Mouse (Mus musculus) midbrain, embryonic 15.5 days (tissue): ENCODE data around the gene Tjap1. TPM values are rescaled to one million over a fixed set of nuclear protein-coding genes. Genes with fewer than 3 reads are reported as not detected.

ENCODE experiments used
- ATAC-seq: fragments of 200-750 bp; cut with Nextera tagmentation; replicated peaks from 2 replicates; pipeline ENCODE4 v1.8.0; 2017; ENCODE audit warnings: moderate TSS enrichment
- H3K27ac ChIP-seq: fragments of 300-500 bp; sonication (generic); 2 replicates; pipeline ENCODE4 v1.5.1; 2015; ENCODE audit warnings: mild to moderate bottlenecking, inconsistent platforms
- H3K27me3 ChIP-seq: fragments of 300-500 bp; sonication (generic); replicated peaks from 2 replicates; pipeline ENCODE4 v1.6.1; 2015; ENCODE audit warnings: inconsistent platforms
- H3K36me3 ChIP-seq: fragments of 300-500 bp; sonication (generic); replicated peaks from 2 replicates; pipeline ENCODE4 v1.6.1; 2015; ENCODE audit warnings: inconsistent platforms
- H3K4me1 ChIP-seq: fragments of 300-500 bp; sonication (generic); 2 replicates; pipeline ENCODE4 v1.6.1; 2015; ENCODE audit warnings: inconsistent platforms
- H3K4me2 ChIP-seq: fragments of 300-500 bp; sonication (generic); 2 replicates; pipeline ENCODE4 v1.6.1; 2015; ENCODE audit warnings: inconsistent platforms, mild to moderate bottlenecking, moderate library complexity
- H3K4me3 ChIP-seq: fragments of 300-500 bp; sonication (generic); 2 replicates; pipeline ENCODE4 v1.5.1; 2015; ENCODE audit warnings: mild to moderate bottlenecking, inconsistent platforms
- H3K9ac ChIP-seq: fragments of 300-500 bp; sonication (generic); 2 replicates; pipeline ENCODE4 v1.6.1; 2015; ENCODE audit warnings: mild to moderate bottlenecking, inconsistent platforms
- H3K9me3 ChIP-seq: fragments of 300-500 bp; sonication (generic); 2 replicates; pipeline ENCODE4 v1.6.1; 2016; ENCODE audit warnings: inconsistent platforms
- WGBS: fragments of 180-500 bp; shearing (Covaris S2); methylation state at CpG from one replicate; pipeline ENCODE4 v1.1.7; 2015; ENCODE audit warnings: mixed read lengths; 5-methylcytosine and 5-hydroxymethylcytosine counted together
- polyA plus RNA-seq: library from polyadenylated mRNA; unstranded; fragments of >200 nt; fragmentation: Nextera tagmentation; extraction: Ambion mirVana; gene quantifications from 2 replicates; pipeline ENCODE4 v1.2.1, GENCODE M21; 2015

Gene Tjap1
- polyA plus RNA-seq, 1 experiment from 2014 or later = 29.4 TPM

DNA sequence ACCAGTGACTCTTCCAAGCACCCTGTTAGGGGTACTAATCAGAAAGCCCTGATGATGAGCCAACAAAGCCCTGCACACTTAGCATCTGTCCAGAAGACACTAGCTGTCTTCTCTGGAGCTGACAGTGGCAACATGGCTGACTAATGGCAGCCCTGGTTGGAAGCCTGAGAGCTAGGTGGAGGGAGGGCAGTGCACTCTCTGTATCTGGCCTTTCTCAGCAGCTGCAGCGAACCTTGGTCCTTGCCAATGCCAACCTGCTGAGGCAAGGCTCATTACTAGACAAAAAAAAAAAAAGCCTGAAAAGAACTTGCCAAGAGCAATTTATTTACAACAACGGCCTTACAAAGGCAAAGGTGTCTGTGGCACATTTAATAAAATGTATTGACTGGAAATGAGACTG lies 39.2 kb downstream of the Tjap1 start:
- no peak overlapping the region for H3K4me3 ChIP-seq
- H3K4me1 ChIP-seq = peaks cover 15% of the 10 kb centered on the region
- H3K9ac ChIP-seq = no peak overlapping the region
- no peak overlapping the region for H3K27ac ChIP-seq
- WGBS = 79% methylated on average over 2 of the region's 2 CpGs
- no peak for ATAC-seq
- H3K4me2 ChIP-seq = no peak overlapping the region
- peaks cover 65% of the 10 kb centered on the region for H3K36me3 ChIP-seq
- H3K9me3 ChIP-seq = no peaks in the 10 kb centered on the region
- H3K27me3 ChIP-seq = no peaks in the 10 kb centered on the region

DNA sequence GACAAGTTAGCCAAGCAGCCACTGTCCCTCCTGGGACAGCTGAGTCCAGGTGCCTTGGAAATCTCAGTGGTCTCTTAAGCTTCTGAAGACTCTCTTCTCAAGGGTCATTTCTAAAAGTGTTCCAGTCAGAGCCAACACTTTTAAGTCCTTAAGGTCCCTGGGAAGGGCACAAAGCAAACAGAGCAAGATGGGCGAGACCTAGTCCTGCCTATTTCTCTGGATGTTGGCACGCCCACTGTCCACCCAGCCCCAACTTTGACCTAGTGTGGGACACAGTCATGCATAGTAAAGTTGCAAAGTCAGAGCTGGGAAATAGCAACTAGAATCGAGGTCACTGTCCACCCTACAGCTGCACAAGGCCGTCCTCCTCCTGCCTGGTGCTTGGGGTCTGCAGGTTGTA lies 39.8 kb downstream of the Tjap1 start:
- no peak overlapping the region for H3K27ac ChIP-seq
- no peak overlapping the region for H3K4me2 ChIP-seq
- 95% methylated on average over 4 of the region's 4 CpGs for WGBS
- peaks cover 65% of the 10 kb centered on the region for H3K36me3 ChIP-seq
- H3K4me3 ChIP-seq = no peak overlapping the region
- H3K4me1 ChIP-seq = peaks cover 12% of the 10 kb centered on the region
- ATAC-seq = no peak
- H3K9me3 ChIP-seq = no peaks in the 10 kb centered on the region
- no peak overlapping the region for H3K9ac ChIP-seq
- no peaks in the 10 kb centered on the region for H3K27me3 ChIP-seq

DNA sequence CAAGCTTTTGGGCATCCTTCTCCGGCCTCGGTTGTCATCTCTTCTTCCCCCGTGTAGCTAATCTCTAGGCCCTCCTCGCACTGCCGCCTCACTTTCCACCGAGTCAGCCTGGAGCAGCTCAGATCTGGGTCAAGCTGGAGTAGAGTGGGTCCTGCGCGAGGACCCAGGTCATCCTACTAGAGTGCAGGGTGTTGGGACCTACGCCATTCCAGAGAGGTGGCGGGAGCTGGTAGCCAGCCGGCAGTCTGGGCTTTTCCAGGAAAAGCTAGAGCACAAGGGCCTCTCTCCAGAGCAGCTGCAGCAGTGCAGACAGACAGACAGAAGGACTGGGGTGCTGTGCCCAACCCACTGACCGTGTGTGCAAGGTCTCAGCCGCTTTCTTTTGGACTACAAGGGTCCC lies 40.6 kb downstream of the Tjap1 start:
- WGBS = 92% methylated on average over 13 of the region's 13 CpGs
- Histone ChIP-seq H3K4me1 (peaks cover 12% of the 10 kb centered on the region), H3K9ac (no peak overlapping the region), H3K4me3 (no peak overlapping the region), H3K9me3 (no peaks in the 10 kb centered on the region), H3K27me3 (no peaks in the 10 kb centered on the region), H3K4me2 (no peak overlapping the region), H3K36me3 (peaks cover 69% of the 10 kb centered on the region), H3K27ac (no peak overlapping the region)
- ATAC-seq = no peak

DNA sequence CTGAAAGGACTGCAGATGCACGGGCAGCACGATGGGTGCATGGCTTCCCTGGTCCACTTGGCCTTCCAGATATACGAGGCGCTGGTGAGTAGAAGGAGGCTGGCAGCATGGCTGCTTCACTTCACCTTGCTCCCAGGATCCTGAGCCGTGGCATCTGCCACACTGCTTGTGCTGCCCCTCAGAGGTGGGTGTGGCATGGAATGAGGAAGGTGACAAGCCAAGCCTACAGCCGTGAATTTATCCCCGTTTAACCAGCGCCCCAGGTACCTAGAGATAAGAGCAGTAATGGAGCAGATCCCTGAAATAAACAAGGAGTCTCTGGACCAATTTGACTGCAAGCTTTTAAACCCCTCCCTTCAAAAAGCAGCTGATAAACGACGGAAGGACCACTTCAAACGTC lies 41.4 kb downstream of the Tjap1 start:
- no peak for ATAC-seq
- Histone ChIP-seq H3K27me3 (no peaks in the 10 kb centered on the region), H3K9me3 (no peaks in the 10 kb centered on the region), H3K27ac (no peak overlapping the region), H3K4me3 (no peak overlapping the region), H3K4me2 (no peak overlapping the region), H3K9ac (no peak overlapping the region), H3K36me3 (peaks cover 77% of the 10 kb centered on the region), H3K4me1 (peaks cover 4% of the 10 kb centered on the region; the same call in 1 of the 2 replicates)
- WGBS = 83% methylated on average over 11 of the region's 11 CpGs

DNA sequence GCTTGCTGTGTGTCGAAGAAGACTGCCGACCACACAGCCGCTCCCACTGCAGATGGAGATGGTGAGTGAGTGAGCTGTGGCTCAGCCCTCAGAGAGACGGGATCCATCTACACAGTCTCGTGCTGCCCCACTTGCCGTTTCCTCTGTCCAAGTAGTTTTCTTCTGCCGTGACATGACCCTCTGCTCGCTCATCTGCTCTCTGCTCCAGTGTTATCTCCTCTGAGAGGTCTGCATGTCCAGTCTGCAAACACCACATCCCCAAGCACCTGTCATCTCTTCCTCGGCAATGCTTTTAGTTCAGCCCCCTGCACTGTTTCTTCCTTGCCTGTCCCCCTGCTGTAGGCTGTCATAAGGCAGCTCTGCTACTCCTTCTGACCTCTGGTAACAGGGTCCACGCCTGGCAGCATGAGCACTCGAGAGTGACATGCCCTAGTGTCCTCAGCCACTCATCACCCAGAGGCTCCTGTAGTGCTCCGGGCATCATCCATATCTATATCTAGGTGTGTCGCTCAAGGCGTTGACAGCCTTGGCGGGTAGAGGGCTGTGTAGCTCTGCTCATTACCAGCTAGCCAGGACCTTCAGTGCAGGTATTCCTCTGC lies 43.2 kb downstream of the Tjap1 start:
- 95% methylated on average over 15 of the region's 15 CpGs for WGBS
- Histone ChIP-seq H3K27ac (no peak overlapping the region), H3K9ac (no peak overlapping the region), H3K9me3 (no peaks in the 10 kb centered on the region), H3K4me3 (no peak overlapping the region), H3K4me1 (no peaks in the 10 kb centered on the region), H3K36me3 (peaks cover 72% of the 10 kb centered on the region), H3K4me2 (no peak overlapping the region), H3K27me3 (no peaks in the 10 kb centered on the region)
- no peak for ATAC-seq

DNA sequence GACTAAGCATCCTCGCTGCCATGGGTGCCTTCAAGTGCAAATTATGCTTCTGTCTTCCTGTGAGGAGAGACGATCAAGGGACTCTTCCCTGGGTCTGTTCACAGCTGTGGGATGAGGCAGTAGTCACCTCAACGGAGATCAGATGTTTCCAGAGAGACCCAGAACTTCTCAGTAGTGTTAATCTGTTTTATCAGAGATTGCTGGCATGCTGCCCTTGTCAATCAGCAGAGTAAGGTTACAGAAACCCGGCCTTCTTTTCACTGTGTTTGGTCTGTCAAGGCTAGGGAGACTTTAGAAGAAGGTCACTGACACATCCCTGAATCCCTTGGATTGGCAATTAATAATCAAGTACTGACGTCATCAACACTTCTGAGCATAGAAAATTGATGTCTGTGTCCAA lies 45.3 kb downstream of the Tjap1 start:
- H3K9me3 ChIP-seq = no peaks in the 10 kb centered on the region
- no peak overlapping the region for H3K4me2 ChIP-seq
- H3K27ac ChIP-seq = no peak overlapping the region
- no peak for ATAC-seq
- 82% methylated on average over 5 of the region's 5 CpGs for WGBS
- H3K9ac ChIP-seq = no peak overlapping the region
- H3K4me1 ChIP-seq = no peaks in the 10 kb centered on the region
- peaks cover 69% of the 10 kb centered on the region for H3K36me3 ChIP-seq
- H3K27me3 ChIP-seq = no peaks in the 10 kb centered on the region
- no peak overlapping the region for H3K4me3 ChIP-seq

DNA sequence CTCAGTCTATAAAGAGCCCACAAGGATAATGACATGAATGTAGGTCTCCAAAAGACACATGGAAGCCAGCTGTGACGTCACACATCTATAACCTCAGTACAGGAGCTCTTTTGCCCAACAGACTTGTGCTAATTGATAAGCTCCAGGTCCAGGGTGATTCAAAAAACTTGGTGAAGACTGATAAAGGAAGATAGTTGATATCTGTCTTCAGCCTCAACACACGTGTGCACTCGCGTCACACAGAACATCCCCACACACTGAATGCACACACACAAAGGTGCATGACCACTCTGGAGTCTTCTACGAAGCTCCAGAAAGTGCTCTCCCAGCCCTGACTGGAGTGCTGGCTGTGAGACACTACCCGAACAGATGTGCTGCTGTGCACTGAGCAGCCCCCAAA lies 45.7 kb downstream of the Tjap1 start:
- 91% methylated on average over 6 of the region's 6 CpGs for WGBS
- Histone ChIP-seq H3K27me3 (no peaks in the 10 kb centered on the region), H3K9me3 (no peaks in the 10 kb centered on the region), H3K36me3 (peaks cover 65% of the 10 kb centered on the region), H3K4me2 (no peak overlapping the region), H3K4me3 (no peak overlapping the region), H3K4me1 (no peaks in the 10 kb centered on the region), H3K27ac (no peak overlapping the region), H3K9ac (no peak overlapping the region)
- no peak for ATAC-seq

DNA sequence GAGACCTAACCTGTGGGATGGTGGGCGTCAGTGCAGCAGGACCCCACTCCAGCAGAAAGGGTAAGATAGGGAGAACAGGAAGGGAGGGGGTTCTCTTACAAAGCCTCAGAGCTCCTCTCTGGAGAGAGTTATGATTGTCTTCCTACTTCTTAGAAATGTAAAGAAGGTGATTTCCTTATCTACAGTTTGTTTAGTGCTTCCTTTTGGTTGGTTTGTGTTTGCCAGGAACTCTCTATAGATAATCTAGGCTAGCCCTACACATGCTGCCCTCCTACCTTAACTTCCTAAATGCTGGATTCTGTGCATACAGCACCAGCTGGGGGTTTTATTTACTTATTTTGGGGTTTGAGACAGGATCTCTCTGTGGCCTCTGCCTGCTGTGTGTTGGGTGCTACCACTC lies 46.8 kb downstream of the Tjap1 start:
- no peak for ATAC-seq
- Histone ChIP-seq H3K4me3 (no peak overlapping the region), H3K27me3 (no peaks in the 10 kb centered on the region), H3K9me3 (no peaks in the 10 kb centered on the region), H3K4me1 (no peaks in the 10 kb centered on the region), H3K4me2 (no peak overlapping the region), H3K9ac (no peak overlapping the region), H3K36me3 (peaks cover 55% of the 10 kb centered on the region), H3K27ac (no peak overlapping the region)
- 95% methylated on average over 1 of the region's 1 CpGs for WGBS

DNA sequence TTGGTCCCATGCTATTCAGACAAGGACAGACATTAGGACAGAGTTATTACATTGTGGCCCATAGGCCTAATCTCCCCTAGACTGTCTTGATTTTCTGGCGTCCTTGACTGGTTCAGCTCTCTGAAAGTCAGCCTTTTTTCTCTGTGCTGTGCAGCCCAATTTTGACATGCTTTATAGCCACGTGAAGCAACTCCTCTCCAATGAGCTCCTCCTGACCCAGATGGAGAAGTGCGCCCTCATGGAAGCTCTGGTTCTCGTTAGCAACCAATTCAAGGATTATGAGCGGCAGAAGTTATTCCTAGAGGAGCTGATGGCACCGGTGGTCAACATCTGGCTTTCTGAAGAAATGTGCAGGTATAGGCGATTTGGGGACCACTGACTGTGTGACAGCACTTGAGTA lies 55.2 kb downstream of the Tjap1 start:
- peaks cover 82% of the 10 kb centered on the region for H3K36me3 ChIP-seq
- no peaks in the 10 kb centered on the region for H3K4me1 ChIP-seq
- no peaks in the 10 kb centered on the region for H3K27me3 ChIP-seq
- H3K9ac ChIP-seq = no peak overlapping the region
- WGBS = 90% methylated on average over 7 of the region's 7 CpGs
- no peak overlapping the region for H3K27ac ChIP-seq
- no peak overlapping the region for H3K4me3 ChIP-seq
- no peak overlapping the region for H3K4me2 ChIP-seq
- no peaks in the 10 kb centered on the region for H3K9me3 ChIP-seq
- no peak for ATAC-seq

DNA sequence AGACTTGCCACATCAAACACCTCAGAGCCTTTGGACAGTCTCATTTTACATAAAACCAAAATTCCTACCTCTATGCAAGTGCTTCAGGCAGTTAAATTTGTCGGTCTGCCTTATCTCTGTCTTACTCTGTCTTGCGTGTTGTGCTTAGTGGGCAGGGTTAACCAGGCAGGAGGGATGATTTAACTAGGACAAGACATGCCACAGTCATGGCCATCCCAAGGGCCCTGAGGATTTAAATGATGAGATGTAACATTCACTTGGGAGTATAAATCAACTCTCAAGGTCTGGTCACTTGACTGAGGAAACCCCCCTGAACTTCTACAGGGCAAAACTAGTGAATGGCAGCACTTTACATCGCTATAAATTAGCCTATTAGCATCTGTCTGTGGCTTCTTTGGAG lies 61.2 kb downstream of the Tjap1 start:
- Histone ChIP-seq H3K4me3 (no peak overlapping the region), H3K27me3 (no peaks in the 10 kb centered on the region), H3K9me3 (no peaks in the 10 kb centered on the region), H3K4me2 (no peak overlapping the region), H3K36me3 (peaks cover 92% of the 10 kb centered on the region), H3K4me1 (no peaks in the 10 kb centered on the region), H3K27ac (no peak overlapping the region), H3K9ac (no peak overlapping the region)
- no peak for ATAC-seq
- WGBS = 93% methylated on average over 3 of the region's 3 CpGs

DNA sequence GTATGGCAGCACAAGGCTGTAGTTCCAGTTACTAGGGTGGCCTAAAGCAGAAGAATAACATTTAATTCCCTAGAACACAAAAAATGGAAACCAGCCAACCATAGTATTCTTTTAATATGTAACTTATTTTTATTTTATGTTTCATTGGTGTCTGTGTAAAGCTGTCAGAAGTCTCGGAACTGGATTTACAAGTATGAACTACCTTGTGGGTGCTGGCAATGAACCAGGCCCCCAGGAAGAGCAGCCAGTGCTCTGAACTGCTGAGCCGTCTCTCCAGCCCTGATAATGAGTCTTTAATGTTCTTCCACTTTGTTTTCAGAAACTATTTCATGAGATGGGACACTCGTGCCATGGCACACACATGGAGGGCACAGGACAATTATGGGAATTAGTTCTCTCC lies 72.3 kb downstream of the Tjap1 start:
- Histone ChIP-seq H3K4me2 (no peak overlapping the region), H3K9me3 (no peaks in the 10 kb centered on the region), H3K36me3 (peaks cover 74% of the 10 kb centered on the region), H3K27ac (no peak overlapping the region), H3K4me1 (no peaks in the 10 kb centered on the region), H3K27me3 (no peaks in the 10 kb centered on the region), H3K9ac (no peak overlapping the region), H3K4me3 (no peak overlapping the region)
- ATAC-seq = no peak
- WGBS = 94% methylated on average over 3 of the region's 3 CpGs
